Mouse (Mus musculus) right cerebral cortex, postnatal 10 days (tissue): ENCODE measurements around the gene Usp43.

Source experiments
- DNase-seq, 2 experiments: peaks; one replicate each; pipeline ENCODE4 v3.0.0; 2021; ENCODE audit warnings: low spot score in 2 of 2

Usp43 gene

GRCm38 (mm10) chr11:67897064-67897560, 24.8 kb downstream of the Usp43 start:
- DNase-seq, result peak in 1 of 2 experiments; percentile 58

- no peak for DNase-seq
Measured at GRCm38 (mm10) chr11:67895641-67896040, 26.3 kb downstream of the Usp43 start.

- no peak for DNase-seq
Measured at GRCm38 (mm10) chr11:67888521-67888920, 33.4 kb downstream of the Usp43 start.

- no peak for DNase-seq
Measured at GRCm38 (mm10) chr11:67885921-67886320, 36.0 kb downstream of the Usp43 start.

- no peak for DNase-seq
Measured at GRCm38 (mm10) chr11:67865521-67866197, 56.3 kb downstream of the Usp43 start.

GRCm38 (mm10) chr11:67865100-67865499, 56.9 kb downstream of the Usp43 start:
- DNase-seq, result no peak

GRCm38 (mm10) chr11:67861399-67861838, 60.5 kb downstream of the Usp43 start:
- DNase-seq, result no peak

- DNase-seq, result no peak
Measured at GRCm38 (mm10) chr11:67860743-67861398, 61.1 kb downstream of the Usp43 start.

- no peak for DNase-seq
Measured at GRCm38 (mm10) chr11:67858518-67858917, 63.4 kb downstream of the Usp43 start.

- DNase-seq, result peak in 1 of 2 experiments; percentile 41
Measured at GRCm38 (mm10) chr11:67855035-67855434, 66.9 kb downstream of the Usp43 start.

GRCm38 (mm10) chr11:67853996-67854395, 68.0 kb downstream of the Usp43 start:
- no peak for DNase-seq

- no peak for DNase-seq
Measured at GRCm38 (mm10) chr11:67851770-67852169, 70.2 kb downstream of the Usp43 start.

- DNase-seq, result no peak
Measured at GRCm38 (mm10) chr11:67845193-67845592, 76.8 kb downstream of the Usp43 start.

GRCm38 (mm10) chr11:67839810-67840209, 82.1 kb downstream of the Usp43 start:
- DNase-seq, result no peak

GRCm38 (mm10) chr11:67835408-67836078, 86.4 kb downstream of the Usp43 start:
- no peak for DNase-seq

- DNase-seq, result no peak
Measured at GRCm38 (mm10) chr11:67831820-67832219, 90.1 kb downstream of the Usp43 start.

- DNase-seq, result no peak
Measured at GRCm38 (mm10) chr11:67829530-67829929, 92.4 kb downstream of the Usp43 start.

- no peak for DNase-seq
Measured at GRCm38 (mm10) chr11:67828360-67829059, 93.4 kb downstream of the Usp43 start.

GRCm38 (mm10) chr11:67821560-67821959, 100.4 kb downstream of the Usp43 start:
- peak; percentile 74 to 84 for DNase-seq

GRCm38 (mm10) chr11:67820221-67820620, 101.7 kb downstream of the Usp43 start:
- DNase-seq, result peak; percentile 71 to 81

GRCm38 (mm10) chr11:67819604-67820003, 102.3 kb downstream of the Usp43 start:
- peak; percentile 61 to 69 for DNase-seq

GRCm38 (mm10) chr11:67811535-67811934, 110.4 kb downstream of the Usp43 start:
- peak in 1 of 2 experiments; percentile 59 for DNase-seq
